Comparison of ENCODE assay signal across 31 mouse cellular contexts in genomic region chr8:117968306-117968705, GRCm38 (mm10).
"Had no signal": no experiment of that assay in that cellular context is flagged by ENCODE, and none has a peak within 500 bp of the region (broad histone marks: within the 10 kb centered on the region; RNA-seq: fewer than 3 reads in every experiment).

No protein-coding gene starts in this region.

- DNase-seq: left cerebral cortex, postnatal 4 days; liver; liver, embryonic 13.5 days; liver, postnatal 0 days; lung, adult 18-20 months; lung, adult 2 months; lung, embryonic 14.5 days; lung, postnatal 10 days; lung, postnatal 14 days; lung, postnatal 36 days; lung, postnatal 4 days; midbrain, embryonic 14.5 days had no signal

- H3K36me3 ChIP-seq: limb, embryonic 10.5 days; limb, embryonic 12.5 days; limb, embryonic 13.5 days; limb, embryonic 15.5 days; liver, embryonic 12.5 days; liver, embryonic 13.5 days; liver, embryonic 15.5 days; lung, embryonic 15.5 days; midbrain, embryonic 10.5 days; midbrain, embryonic 12.5 days; midbrain, embryonic 13.5 days; neural tube, embryonic 12.5 days; neural tube, embryonic 13.5 days had no signal

- H3K4me3 ChIP-seq: limb, embryonic 10.5 days; limb, embryonic 12.5 days; limb, embryonic 13.5 days; limb, embryonic 15.5 days; liver, embryonic 12.5 days; liver, embryonic 13.5 days; liver, embryonic 15.5 days; lung, embryonic 15.5 days; megakaryocyte, embryonic 14.5 days; midbrain, embryonic 10.5 days; midbrain, embryonic 12.5 days; midbrain, embryonic 13.5 days; myocyte; neural tube, embryonic 12.5 days; neural tube, embryonic 13.5 days had no signal

- H3K4me1 ChIP-seq: limb, embryonic 10.5 days; limb, embryonic 12.5 days; limb, embryonic 13.5 days; limb, embryonic 15.5 days; liver, embryonic 12.5 days; liver, embryonic 13.5 days; liver, embryonic 15.5 days; lung, embryonic 15.5 days; megakaryocyte, embryonic 14.5 days; midbrain, embryonic 10.5 days; midbrain, embryonic 12.5 days; midbrain, embryonic 13.5 days; neural tube, embryonic 12.5 days; neural tube, embryonic 13.5 days had no signal

- H3K9ac ChIP-seq: limb, embryonic 12.5 days; limb, embryonic 13.5 days; limb, embryonic 15.5 days; liver, embryonic 12.5 days; liver, embryonic 13.5 days; liver, embryonic 14.5 days; liver, embryonic 15.5 days; liver, postnatal 0 days; lung, embryonic 14.5 days; lung, embryonic 15.5 days; midbrain, embryonic 12.5 days; midbrain, embryonic 13.5 days; neural tube, embryonic 12.5 days; neural tube, embryonic 13.5 days had no signal

- ATAC-seq: liver, embryonic 12.5 days; liver, postnatal 0 days; lung, postnatal 0 days; midbrain, embryonic 13.5 days; midbrain, embryonic 16.5 days had no signal

- H3K27ac ChIP-seq: limb, embryonic 10.5 days; limb, embryonic 12.5 days; limb, embryonic 13.5 days; limb, embryonic 15.5 days; liver, embryonic 12.5 days; liver, embryonic 13.5 days; liver, embryonic 14.5 days; liver, embryonic 15.5 days; lung, embryonic 15.5 days; macrophage; midbrain, embryonic 10.5 days; midbrain, embryonic 12.5 days; midbrain, embryonic 13.5 days; neural tube, embryonic 12.5 days; neural tube, embryonic 13.5 days had no signal

- H3K27me3 ChIP-seq: limb, embryonic 12.5 days; limb, embryonic 13.5 days; limb, embryonic 15.5 days; liver, embryonic 12.5 days; liver, embryonic 13.5 days; liver, embryonic 15.5 days; lung, embryonic 15.5 days; megakaryocyte, embryonic 14.5 days; midbrain, embryonic 12.5 days; midbrain, embryonic 13.5 days; neural tube, embryonic 12.5 days; neural tube, embryonic 13.5 days had no signal

- H3K9me3 ChIP-seq: limb, embryonic 10.5 days; limb, embryonic 15.5 days; liver, embryonic 15.5 days; lung, embryonic 15.5 days; midbrain, embryonic 10.5 days; midbrain, embryonic 12.5 days; midbrain, embryonic 13.5 days; neural tube, embryonic 12.5 days; neural tube, embryonic 13.5 days had no signal

- H3K4me2 ChIP-seq: limb, embryonic 12.5 days; limb, embryonic 13.5 days; limb, embryonic 15.5 days; liver, embryonic 11.5 days; liver, embryonic 12.5 days; liver, embryonic 13.5 days; liver, embryonic 15.5 days; lung, embryonic 14.5 days; lung, embryonic 15.5 days; midbrain, embryonic 12.5 days; midbrain, embryonic 13.5 days; neural tube, embryonic 12.5 days; neural tube, embryonic 13.5 days had no signal
